Mouse (Mus musculus) neural tube, embryonic 11.5 days (tissue): ENCODE data around the gene Caskin2. TPM values are rescaled to one million over a fixed set of nuclear protein-coding genes. Genes with fewer than 3 reads are reported as not detected.

Experiments
- ATAC-seq: fragments of 200-750 bp; cut with Nextera tagmentation; 2 replicates; pipeline ENCODE4 v1.8.0; 2017; ENCODE audit warnings: moderate number of reproducible peaks, mild to moderate bottlenecking, moderate TSS enrichment, moderate library complexity; ENCODE audit not compliant: insufficient read depth, low FRiP score, low TSS enrichment
- DNase-seq: peaks from one replicate; pipeline ENCODE4 v3.0.0-alpha.2; 2015; ENCODE audit warnings: low spot score
- H3K27ac ChIP-seq: fragments of 300-500 bp; sonication (generic); 2 replicates; pipeline ENCODE4 v1.5.1; 2014; ENCODE audit warnings: low read depth, mild to moderate bottlenecking, low read length
- H3K27me3 ChIP-seq: fragments of 300-500 bp; sonication (generic); 2 replicates; pipeline ENCODE4 v1.6.1; 2014; ENCODE audit warnings: mild to moderate bottlenecking, low read length, mixed read lengths; ENCODE audit not compliant: control insufficient read depth, insufficient read depth
- H3K36me3 ChIP-seq: fragments of 300-500 bp; sonication (generic); 2 replicates; pipeline ENCODE4 v1.6.1; 2014; ENCODE audit warnings: mild to moderate bottlenecking, low read length, moderate library complexity, mixed read lengths; ENCODE audit not compliant: control insufficient read depth, insufficient read depth
- H3K4me1 ChIP-seq: fragments of 300-500 bp; sonication (generic); 2 replicates; pipeline ENCODE4 v1.6.1; 2014; ENCODE audit warnings: low read length, mixed read lengths; ENCODE audit not compliant: control insufficient read depth, insufficient read depth
- H3K4me2 ChIP-seq: fragments of 300-500 bp; sonication (generic); 2 replicates; pipeline ENCODE4 v1.6.1; 2014; ENCODE audit warnings: low read depth, mild to moderate bottlenecking, moderate library complexity
- H3K4me3 ChIP-seq: fragments of 300-500 bp; sonication (generic); 2 replicates; pipeline ENCODE4 v1.5.1; 2014; ENCODE audit warnings: low read depth, low read length
- H3K9ac ChIP-seq: fragments of 300-500 bp; sonication (generic); 2 replicates; pipeline ENCODE4 v1.6.1; 2014; ENCODE audit warnings: mild to moderate bottlenecking, low read length
- H3K9me3 ChIP-seq: fragments of 300-500 bp; sonication (generic); 2 replicates; pipeline ENCODE4 v1.6.1; 2016; ENCODE audit warnings: low read length; ENCODE audit not compliant: control insufficient read depth
- WGBS: fragments of 180-500 bp; shearing (Covaris S2); extraction: QIAGEN DNeasy Blood & Tissue Kit; methylation state at CpG from one replicate; pipeline ENCODE4 v1.1.7; 2014; 5-methylcytosine and 5-hydroxymethylcytosine counted together
- polyA plus RNA-seq: library from polyadenylated mRNA; unstranded; fragments of >200 nt; fragmentation: Nextera tagmentation; extraction: Ambion mirVana; gene quantifications from 2 replicates; pipeline ENCODE4 v1.2.1, GENCODE M21; 2014

The Caskin2 gene
- polyA plus RNA-seq, 1 experiment from 2014 or later = 16.4 TPM

DNA sequence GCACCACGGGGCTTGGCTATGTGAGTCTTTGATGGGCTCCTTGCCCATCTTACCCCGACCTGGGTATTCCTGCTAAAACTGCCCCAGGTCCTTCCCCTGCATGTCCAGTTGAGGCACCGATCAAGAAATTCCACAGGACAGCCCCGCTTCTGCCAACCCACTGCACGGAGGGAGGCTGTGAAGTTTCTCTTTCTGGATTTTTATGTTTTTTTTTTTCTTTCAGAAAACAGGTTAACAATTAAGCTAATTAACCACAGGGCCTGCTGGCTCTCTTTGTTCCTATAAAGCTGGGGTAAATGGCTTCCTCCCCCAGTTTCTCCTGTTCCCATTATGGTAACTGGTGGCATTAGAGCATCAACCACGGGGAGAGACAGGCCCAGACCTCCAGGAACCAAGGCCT lies 20.6 kb upstream of the Caskin2 start:
- Histone ChIP-seq H3K4me2 (no peak overlapping the region), H3K36me3 (no peaks in the 10 kb centered on the region), H3K27me3 (0 out of 2 replicates have a peak, but pooled peaks cover 3% of the 10 kb centered on the region), H3K4me3 (no peak overlapping the region), H3K9me3 (no peaks in the 10 kb centered on the region), H3K27ac (no peak overlapping the region), H3K9ac (no peak overlapping the region), H3K4me1 (peaks cover 31% of the 10 kb centered on the region)
- DNase-seq (no peak), ATAC-seq (no peak)
- 42% methylated on average over 6 of the region's 6 CpGs for WGBS

DNA sequence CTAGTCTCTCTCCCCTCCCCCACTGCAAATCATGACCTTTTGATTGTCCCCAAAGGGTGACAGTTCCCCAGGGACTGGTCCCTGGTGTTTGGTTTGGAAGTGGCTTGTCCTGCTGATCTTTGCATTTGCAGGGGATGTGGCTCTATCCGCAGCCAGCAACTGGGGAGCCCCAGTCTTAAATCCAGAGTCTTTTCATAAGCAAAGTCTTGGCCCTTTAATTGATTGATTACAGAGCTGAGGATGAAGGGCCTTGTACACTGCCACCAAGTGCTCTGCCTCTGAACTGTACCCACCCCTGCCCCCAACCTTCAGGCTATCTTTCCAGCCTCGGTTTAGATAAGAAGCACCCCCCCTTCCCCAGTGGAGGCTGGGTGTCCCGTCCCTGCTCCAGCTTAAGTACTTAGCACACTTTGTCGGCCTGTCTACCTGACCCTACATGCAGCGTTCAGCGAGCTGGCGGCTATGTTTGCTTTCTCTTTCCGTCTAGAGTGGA lies 19.6 kb upstream of the Caskin2 start:
- Histone ChIP-seq H3K4me3 (no peak overlapping the region), H3K4me1 (peaks cover 31% of the 10 kb centered on the region), H3K9me3 (no peaks in the 10 kb centered on the region), H3K36me3 (no peaks in the 10 kb centered on the region), H3K27ac (no peak overlapping the region; the same call in 1 of the 2 replicates), H3K9ac (no peak overlapping the region), H3K4me2 (no peak overlapping the region), H3K27me3 (0 out of 2 replicates have a peak, but pooled peaks cover 3% of the 10 kb centered on the region)
- no peak for ATAC-seq
- peak; percentile 37 for DNase-seq
- 4% methylated on average over 8 of the region's 8 CpGs for WGBS

DNA sequence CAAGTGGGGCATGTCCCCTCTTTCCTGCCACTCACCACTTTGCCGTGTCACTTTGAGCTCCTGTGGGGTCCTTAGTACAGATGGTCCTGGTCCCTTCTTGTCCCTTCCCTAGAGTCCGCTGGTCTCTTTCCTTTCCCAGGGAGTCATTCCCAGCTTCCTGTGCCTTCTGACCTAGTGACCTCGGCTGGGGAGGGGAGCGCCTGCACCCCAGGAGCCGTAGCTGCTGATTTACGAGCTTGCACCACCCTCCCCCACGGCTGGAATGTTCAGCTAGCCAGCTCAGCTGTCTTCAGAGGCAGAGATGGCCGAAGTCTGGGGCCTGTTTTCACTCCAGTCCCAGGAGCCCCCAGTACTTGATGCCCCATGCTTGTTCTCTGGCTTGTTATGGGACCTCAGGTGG lies 19.1 kb upstream of the Caskin2 start:
- ATAC-seq (no peak), DNase-seq (peak; percentile 39)
- H3K9ac ChIP-seq = no peak overlapping the region
- peaks cover 31% of the 10 kb centered on the region for H3K4me1 ChIP-seq
- H3K36me3 ChIP-seq = no peaks in the 10 kb centered on the region
- no peaks in the 10 kb centered on the region for H3K9me3 ChIP-seq
- H3K27me3 ChIP-seq = 0 out of 2 replicates have a peak, but pooled peaks cover 3% of the 10 kb centered on the region
- H3K4me3 ChIP-seq = no peak overlapping the region
- no peak overlapping the region for H3K27ac ChIP-seq
- 2% methylated on average over 8 of the region's 8 CpGs for WGBS
- no peak overlapping the region for H3K4me2 ChIP-seq

DNA sequence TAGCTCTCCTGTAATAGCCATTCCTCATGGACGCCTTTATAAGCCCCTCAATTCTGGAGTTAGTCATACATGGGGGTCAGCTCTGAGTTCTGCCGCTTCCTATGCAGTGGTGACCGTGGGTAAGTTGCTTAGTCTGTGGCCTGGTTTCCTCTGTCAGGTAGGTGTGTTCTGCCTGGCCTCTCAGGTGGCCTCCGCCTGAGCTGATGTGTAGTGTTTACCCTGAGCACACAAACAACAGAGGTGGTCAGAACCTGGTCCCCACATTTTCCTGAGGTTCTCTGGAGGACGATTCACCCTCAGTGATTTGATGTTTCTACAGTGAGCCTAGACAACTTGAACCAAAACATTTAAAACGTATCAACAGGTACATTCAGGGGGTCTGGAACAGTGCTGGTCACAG lies 18.6 kb upstream of the Caskin2 start:
- 46% methylated on average over 6 of the region's 6 CpGs for WGBS
- Histone ChIP-seq H3K4me1 (peaks cover 31% of the 10 kb centered on the region), H3K9me3 (no peaks in the 10 kb centered on the region), H3K27me3 (0 out of 2 replicates have a peak, but pooled peaks cover 3% of the 10 kb centered on the region), H3K4me3 (no peak overlapping the region), H3K27ac (no peak overlapping the region), H3K9ac (no peak overlapping the region), H3K4me2 (no peak overlapping the region), H3K36me3 (no peaks in the 10 kb centered on the region)
- DNase-seq = no peak
- ATAC-seq = no peak

DNA sequence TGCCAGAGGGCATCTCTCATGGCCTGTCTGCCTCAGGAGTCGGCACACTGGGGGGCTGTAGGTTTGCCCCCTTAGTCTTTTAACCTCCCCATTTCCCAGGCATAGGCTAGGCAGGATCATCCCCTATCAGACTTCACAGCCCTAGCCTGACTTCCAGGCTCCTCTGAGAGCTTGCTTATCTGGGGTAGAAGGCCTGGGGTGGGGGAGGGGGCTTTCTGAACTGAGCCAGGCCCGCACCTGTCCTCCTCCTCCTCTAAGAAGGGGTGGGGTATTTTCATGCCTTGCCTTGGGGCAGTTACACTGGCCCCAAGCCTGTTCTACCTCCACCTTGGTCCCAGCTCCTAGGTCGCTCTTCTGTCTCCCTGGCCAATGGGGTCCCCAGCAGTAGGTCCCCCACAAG lies 18.1 kb upstream of the Caskin2 start:
- 43% methylated on average over 3 of the region's 3 CpGs for WGBS
- peaks cover 31% of the 10 kb centered on the region for H3K4me1 ChIP-seq
- ATAC-seq (no peak), DNase-seq (no peak)
- no peaks in the 10 kb centered on the region for H3K36me3 ChIP-seq
- H3K4me2 ChIP-seq = no peak overlapping the region
- H3K27ac ChIP-seq = no peak overlapping the region
- H3K4me3 ChIP-seq = no peak overlapping the region
- no peak overlapping the region for H3K9ac ChIP-seq
- H3K27me3 ChIP-seq = 0 out of 2 replicates have a peak, but pooled peaks cover 3% of the 10 kb centered on the region
- H3K9me3 ChIP-seq = no peaks in the 10 kb centered on the region

DNA sequence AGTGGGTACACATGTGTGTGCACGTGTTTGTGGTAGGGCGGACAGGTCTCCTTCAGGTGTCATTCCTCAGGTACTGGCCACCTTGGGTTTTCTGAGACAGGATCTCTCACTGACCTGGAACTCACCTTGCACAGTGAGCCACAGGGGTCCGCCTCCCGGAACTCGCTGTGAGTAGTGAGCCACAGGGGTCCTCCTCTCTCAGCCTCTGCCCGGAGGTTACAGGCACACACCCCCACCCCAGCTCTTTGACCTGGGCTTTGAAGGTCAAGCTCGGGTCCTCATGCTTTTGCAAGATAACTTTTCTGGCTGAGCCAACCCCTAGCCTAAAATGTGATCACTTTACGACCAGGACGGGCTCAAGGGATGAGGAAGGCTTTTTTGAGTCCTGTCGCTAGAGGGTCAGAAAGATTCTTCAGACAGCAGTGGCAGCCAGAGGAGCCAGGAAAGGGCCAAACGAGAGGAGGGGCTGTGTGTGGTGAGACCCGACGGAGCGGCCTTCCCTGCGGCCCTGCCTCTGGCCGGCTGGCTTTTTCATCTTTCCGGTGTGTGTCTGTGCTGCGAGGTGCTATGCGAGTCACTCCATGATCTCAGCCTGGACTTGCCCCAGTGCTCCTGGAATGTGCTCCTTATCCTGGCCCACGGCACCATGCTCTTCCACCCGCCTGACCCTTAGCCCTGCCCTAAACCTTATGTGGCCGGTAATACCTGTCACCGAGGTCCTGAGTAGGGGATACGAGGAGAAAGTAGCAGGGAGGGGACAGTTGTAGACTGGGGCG lies 17.3 kb upstream of the Caskin2 start:
- Histone ChIP-seq H3K9ac (no peak overlapping the region), H3K27me3 (0 out of 2 replicates have a peak, but pooled peaks cover 7% of the 10 kb centered on the region), H3K36me3 (no peaks in the 10 kb centered on the region), H3K27ac (no peak overlapping the region), H3K4me1 (peaks cover 31% of the 10 kb centered on the region), H3K4me3 (no peak overlapping the region), H3K9me3 (no peaks in the 10 kb centered on the region), H3K4me2 (no peak overlapping the region)
- DNase-seq (no peak), ATAC-seq (no peak)
- 15% methylated on average over 25 of the region's 25 CpGs for WGBS

DNA sequence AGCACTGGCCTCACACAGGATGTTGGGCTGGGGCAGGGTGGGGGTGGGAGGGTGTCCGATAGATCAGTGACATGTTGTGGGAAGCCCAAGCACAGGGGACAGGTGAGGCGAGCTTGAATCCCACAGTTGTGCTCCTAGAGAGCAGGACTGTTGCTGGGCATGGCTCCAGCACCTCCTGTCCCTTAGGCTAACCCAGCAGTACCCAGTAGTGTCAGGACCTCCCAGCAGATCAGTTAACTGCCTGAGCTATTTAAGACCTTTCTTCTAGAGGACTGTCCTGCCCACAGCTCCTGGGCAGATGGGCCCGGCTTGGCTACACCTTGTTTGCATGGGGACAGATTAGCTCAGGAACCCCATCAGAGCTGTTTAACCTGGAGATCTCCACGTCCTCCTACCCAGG lies 15.6 kb upstream of the Caskin2 start:
- Histone ChIP-seq H3K27me3 (peaks cover 22% of the 10 kb centered on the region), H3K4me2 (no peak overlapping the region), H3K4me3 (no peak overlapping the region), H3K36me3 (no peaks in the 10 kb centered on the region), H3K27ac (no peak overlapping the region), H3K9me3 (no peaks in the 10 kb centered on the region), H3K9ac (no peak overlapping the region), H3K4me1 (peaks cover 31% of the 10 kb centered on the region)
- ATAC-seq (no peak), DNase-seq (no peak)
- 66% methylated on average over 4 of the region's 4 CpGs for WGBS

DNA sequence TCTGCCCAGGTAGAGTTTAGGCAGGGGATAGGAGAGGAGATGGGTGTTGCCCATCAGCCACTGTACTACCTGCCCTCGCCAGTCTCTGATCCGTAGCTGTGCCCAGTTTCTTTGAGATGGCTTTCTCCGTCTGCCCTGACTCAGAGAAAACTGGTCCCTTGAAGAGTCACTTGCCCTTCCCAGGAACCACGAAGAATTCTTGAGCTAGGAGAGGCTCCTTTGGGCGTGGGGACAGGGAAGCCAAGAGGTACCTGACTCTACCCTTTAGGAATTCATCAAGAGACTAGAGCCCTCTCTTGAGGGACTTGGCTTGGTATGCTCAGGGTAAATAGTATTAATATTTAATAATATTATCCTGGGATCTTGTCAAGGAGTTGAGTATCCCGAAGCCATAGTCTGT lies 14.2 kb upstream of the Caskin2 start:
- no peak overlapping the region for H3K4me2 ChIP-seq
- no peak overlapping the region for H3K9ac ChIP-seq
- H3K4me3 ChIP-seq = no peak overlapping the region
- DNase-seq (no peak), ATAC-seq (no peak)
- no peaks in the 10 kb centered on the region for H3K36me3 ChIP-seq
- H3K27me3 ChIP-seq = peaks cover 23% of the 10 kb centered on the region
- peaks cover 24% of the 10 kb centered on the region for H3K4me1 ChIP-seq
- WGBS = 92% methylated on average over 6 of the region's 6 CpGs
- no peaks in the 10 kb centered on the region for H3K9me3 ChIP-seq
- no peak overlapping the region for H3K27ac ChIP-seq

DNA sequence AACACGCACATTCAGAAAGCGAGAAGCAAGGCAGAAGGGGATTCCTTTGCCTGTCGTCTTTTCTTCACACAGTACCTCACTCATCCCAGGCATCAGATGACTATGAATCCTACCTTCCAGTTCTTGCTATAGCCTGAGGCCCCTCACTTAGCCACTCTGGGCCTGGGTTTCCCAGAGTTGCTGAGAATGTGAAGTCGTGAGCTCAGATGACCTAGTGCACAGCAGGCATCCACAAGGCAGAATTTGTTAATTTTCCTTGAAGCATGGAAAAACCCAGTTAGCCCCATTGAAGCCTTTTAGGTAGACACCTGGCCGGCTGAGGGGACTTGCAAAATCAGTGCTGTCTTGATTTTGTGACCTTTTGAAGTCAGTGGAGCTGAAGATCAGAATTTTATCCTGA lies 13.0 kb upstream of the Caskin2 start:
- H3K4me1 ChIP-seq = peaks cover 13% of the 10 kb centered on the region
- H3K27ac ChIP-seq = no peak overlapping the region
- H3K27me3 ChIP-seq = peaks cover 23% of the 10 kb centered on the region
- ATAC-seq (no peak), DNase-seq (no peak)
- 46% methylated on average over 5 of the region's 5 CpGs for WGBS
- H3K9me3 ChIP-seq = no peaks in the 10 kb centered on the region
- no peak overlapping the region for H3K4me3 ChIP-seq
- H3K36me3 ChIP-seq = no peaks in the 10 kb centered on the region
- no peak overlapping the region for H3K9ac ChIP-seq
- H3K4me2 ChIP-seq = no peak overlapping the region
